Mouse (Mus musculus): ENCODE measurements around the gene Slc26a5.

Gene Slc26a5

DNA sequence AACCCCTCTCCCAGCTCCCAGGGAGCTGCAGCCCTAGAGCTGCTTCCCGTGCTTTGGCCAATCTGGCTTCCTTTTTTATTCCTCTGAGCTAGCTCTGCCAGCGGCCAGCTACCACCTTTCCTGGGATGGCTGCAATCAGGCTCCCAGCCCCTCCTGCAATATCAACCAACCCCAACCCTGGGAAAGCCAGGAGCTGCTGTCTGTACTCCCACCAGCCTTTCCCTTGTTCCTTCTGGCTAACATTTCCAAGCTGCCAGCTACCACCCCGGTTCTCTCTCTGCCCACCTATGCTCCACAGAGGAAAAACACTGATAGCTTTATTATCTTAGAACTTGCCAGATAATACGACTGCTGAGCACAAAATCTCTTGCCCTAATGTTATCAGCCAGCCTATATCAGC, 60.6 kb downstream of the Slc26a5 start:
- DNase-seq = no peak

- no peak for DNase-seq
Measured at GRCm38 (mm10) chr5:21803691-21804188, 61.7 kb downstream of the Slc26a5 start.

DNA sequence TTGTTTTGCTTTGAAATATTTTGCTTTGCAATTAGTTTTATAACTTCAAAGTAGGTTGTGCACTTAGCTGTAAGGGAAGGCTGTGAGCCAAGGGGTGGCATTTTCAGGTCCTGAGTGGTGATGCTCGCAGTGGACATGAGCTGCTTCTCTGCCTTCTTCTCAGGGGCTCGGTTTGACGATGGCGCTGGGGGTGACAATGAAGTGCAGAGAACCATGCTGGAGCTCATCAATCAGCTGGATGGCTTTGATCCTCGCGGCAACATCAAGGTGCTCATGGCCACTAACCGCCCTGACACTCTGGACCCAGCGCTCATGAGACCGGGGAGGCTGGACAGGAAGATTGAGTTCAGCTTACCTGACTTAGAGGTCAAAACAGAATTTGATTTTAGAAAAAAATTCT, 62.5 kb downstream of the Slc26a5 start:
- DNase-seq = no peak

DNA sequence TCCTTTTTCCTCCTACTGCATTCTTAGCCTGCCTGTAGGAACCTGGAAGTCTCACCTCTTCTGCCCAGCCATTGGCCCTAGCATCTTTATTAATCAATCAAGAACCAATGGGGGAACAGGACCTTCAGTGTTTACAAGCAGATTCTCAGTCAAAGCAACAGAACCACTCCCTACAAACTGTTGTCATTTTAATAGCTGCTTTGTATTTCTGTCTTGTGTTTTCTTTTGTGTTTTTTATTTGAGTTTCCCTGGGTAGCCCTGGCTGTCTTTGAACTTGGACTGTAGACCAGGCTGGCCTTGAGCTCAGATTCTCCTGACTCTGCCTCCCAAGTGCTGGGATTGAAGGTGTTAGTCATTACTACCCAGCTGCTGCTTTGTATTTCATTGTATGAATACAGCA, 73.2 kb downstream of the Slc26a5 start:
- DNase-seq = no peak

DNA sequence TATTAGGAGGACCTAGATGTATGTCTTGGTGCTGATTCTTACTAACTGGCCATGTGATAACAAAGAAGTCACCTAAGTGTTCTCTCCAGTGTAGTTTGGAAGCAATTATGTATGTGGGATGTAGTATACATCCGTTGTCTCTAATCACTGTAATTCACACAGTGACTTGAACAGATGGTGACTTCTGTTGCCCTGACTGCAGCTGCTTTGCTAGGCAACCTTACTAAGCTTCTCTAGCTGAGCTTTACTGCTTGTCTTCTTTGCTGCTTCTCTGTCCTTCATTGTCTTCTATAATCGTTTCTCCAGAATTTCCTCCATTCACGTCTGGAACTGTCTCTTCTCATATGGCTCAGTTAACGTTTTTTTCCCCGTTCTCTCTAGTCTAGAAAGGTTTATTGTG, 76.3 kb downstream of the Slc26a5 start:
- no peak for DNase-seq

GRCm38 (mm10) chr5:21787186-21788105, 78.0 kb downstream of the Slc26a5 start:
- DNase-seq = no peak

GRCm38 (mm10) chr5:21786258-21787185, 78.9 kb downstream of the Slc26a5 start:
- peak; percentile 92 for DNase-seq

GRCm38 (mm10) chr5:21785776-21786175, 79.6 kb downstream of the Slc26a5 start:
- no peak for DNase-seq

GRCm38 (mm10) chr5:21785053-21785452, 80.4 kb downstream of the Slc26a5 start, which contains the start of the genes Dnajc2 and Psmc2:
Gene Dnajc2, minus strand, starts transcription at chr5:21785251.
Gene Psmc2, plus strand, starts transcription at chr5:21785283.
- peak; percentile 88 for DNase-seq

DNA sequence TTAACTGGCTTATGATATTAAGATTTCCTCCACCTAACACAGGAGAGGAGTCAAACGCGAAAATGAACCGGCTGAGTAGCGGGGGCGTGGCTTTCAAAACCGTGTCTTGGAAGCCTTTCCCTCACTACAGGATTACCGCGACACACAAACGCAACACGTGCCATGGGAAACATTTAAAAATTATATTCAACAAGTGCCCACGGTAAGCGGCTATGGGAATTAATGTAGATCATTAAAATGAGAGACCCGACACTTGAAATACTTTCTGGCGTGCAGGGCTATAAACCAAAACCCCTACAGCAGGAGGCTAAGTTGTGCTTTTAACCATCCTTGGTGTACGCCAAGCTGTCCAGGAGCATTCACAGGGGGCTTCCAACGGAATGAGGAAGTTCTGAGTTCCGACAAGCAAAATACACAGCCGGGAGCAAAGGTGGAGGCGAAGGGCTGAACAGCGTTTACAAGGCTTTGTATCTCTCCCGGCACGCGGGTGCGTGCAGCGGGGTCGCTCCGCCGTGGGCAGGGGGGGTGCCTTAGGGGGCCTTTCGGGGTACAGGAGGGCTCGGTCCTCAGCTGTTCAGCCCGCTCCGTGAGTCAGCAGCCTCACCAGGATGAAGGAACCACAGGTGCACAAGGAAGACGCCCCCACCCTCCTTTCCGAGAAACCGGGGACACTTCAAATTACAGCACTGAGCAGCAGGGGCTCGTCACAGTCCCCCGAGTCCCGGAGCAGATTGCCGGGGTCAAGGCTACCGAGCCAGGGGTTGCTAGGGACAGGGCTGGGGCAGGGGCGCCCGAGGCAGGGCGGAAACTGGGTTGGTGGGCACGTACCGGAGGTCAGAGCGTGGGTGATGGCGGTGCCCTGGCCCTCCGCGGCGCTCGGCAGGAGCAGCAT, 81.0 kb downstream of the Slc26a5 start:
- no peak for DNase-seq

DNA sequence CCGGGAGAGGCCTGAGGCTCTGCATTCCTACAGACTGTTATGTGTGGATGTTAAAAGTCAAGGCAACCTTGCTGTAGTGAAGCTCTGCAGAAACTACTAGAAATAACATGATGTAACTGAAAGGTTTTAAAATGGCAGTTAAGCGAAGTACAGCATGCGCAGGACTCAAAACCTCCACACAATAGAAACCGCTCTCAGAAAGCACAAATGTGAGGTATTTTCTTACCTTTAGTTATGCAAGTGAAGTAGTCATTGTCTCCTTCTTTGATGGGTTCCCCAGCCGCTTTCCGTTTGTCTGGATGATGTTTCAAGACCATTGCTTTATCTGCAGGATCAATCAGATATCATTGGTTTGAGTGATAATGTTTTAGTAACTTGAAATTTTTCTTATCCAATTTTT, 88.9 kb downstream of the Slc26a5 start:
- no peak for DNase-seq

- DNase-seq = no peak
Measured at GRCm38 (mm10) chr5:21769841-21770240, 95.6 kb downstream of the Slc26a5 start.

DNA sequence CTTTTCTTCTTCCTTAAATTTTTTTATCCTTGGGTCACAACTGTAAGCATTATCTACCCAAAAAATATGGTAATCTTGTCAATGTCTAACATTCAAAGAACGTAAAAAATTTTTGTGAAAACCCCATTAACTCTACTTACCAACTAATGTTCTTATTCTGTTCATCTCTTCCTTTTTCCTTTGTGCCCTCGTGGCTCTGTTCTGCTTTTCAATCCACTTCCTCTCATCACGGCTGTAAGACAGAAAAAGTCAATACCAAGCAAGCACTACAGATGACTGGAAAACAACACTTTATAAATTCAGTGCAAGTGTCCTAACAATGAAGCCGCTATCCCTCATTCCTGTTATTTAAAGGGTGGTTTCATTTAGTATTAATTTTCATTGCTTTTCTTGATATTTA, 96.9 kb downstream of the Slc26a5 start:
- DNase-seq = no peak
